Mouse (Mus musculus) cerebellum, adult 2 months (tissue): ENCODE data around the gene Kcnip1.

Experiments
- CTCF ChIP-seq: fragments of 200-500 bp; IDR thresholded peaks from 2 replicates; pipeline ENCODE4 v1.5.1; 2011; ENCODE audit warnings: low read depth, mild to moderate bottlenecking, control low read depth, low read length, moderate library complexity, borderline replicate concordance; ENCODE audit not compliant: insufficient read depth
- POLR2A ChIP-seq: fragments of 200-500 bp; IDR thresholded peaks from 2 replicates; pipeline ENCODE4 v1.6.1; 2011; ENCODE audit warnings: low read length, control low read depth, borderline replicate concordance; ENCODE audit not compliant: insufficient read depth

DNA sequence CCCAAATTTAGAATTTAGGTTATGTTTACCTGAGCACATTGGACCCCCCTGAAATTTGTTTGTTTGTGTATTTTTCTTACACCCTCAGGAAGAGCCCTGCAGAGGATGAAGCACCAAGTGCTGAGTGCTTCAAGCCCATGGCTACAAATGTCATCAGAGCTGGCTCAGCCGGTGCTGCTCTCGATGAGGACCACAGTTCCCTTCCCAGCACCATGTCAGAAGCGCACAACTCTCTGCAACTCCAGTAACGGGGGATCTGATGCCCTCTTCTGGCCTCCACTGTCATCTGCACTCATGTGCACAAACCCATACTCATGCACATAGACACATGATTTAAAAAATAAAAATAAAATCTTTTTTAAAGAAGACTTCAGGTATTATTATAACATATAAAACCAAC lies 128.7 kb downstream of the Kcnip1 start:
- TF ChIP-seq POLR2A (no peak), CTCF (no peak)
